Mouse (Mus musculus) hematopoietic stem cell, adult 5-6 weeks (primary cell): ENCODE measurements at regions not wholly inside any gene's neighbourhood (a gene's known extent, or its start where the extent isn't known, plus 50 kb on each side); places are given as distances from the start of the nearest gene placed in this dataset.

ENCODE experiments used
- ATAC-seq, 2 experiments: fragments of 125-278 bp in 1 of 2; replicated peaks in 1 of 2; 2 replicates each; pipeline ENCODE4 v1.8.0; 2016 to 2017; ENCODE audit warnings: inconsistent platforms in 2 of 2, mild to moderate bottlenecking in 2 of 2, moderate number of reproducible peaks in 2 of 2, low read depth in 1 of 2, moderate TSS enrichment in 1 of 2; ENCODE audit not compliant: low FRiP score in 2 of 2, poor library complexity in 2 of 2, severe bottlenecking in 2 of 2, insufficient read depth in 1 of 2, low TSS enrichment in 1 of 2

GRCm38 (mm10) chr15:29026219-29026618 is 822.7 kb downstream of the Dnah5 start:
- peak; percentile 62 to 78; a peak in 3 of 4 replicates for ATAC-seq

DNA sequence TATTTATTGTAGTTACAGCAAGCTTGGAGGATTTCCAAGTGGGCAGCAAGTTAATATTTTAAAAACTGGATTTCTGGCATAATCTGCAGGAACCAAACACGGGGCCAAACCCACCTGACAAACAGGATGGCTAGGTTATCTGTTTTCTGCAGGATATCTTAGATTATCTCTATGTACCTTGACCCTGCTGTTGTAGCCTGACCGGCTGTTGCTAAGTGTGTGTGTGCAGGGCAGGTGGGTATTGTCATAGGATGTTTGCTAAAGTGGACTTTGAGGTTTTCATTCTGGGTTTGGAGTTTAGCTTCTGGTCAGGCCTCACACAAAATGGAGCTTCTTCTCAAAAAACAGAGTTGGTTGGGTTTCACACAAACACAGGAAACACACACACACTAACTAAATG is 835.4 kb downstream of the Dnah5 start:
- ATAC-seq = no peak

GRCm38 (mm10) chr15:29051166-29051565 is 847.6 kb downstream of the Dnah5 start:
- ATAC-seq = peak; percentile 74 to 86

DNA sequence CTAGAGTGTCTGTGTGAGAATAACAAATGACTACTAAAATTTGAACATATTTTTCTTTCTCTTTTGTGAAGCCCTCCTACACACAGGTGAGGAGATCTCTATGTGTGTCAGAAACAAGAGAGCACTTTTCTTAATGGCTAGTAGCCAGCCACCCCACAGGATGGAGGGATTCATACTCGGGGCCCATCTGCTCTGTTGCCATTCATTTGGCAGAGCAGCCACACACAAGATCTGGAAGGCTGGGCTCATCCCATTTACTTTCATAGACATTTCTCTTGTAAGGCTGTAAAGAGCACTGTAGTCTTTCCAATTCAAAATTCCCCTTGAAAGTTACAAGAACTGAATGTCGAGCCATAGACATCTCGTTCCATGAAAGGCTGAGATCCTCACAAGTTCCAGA is 848.2 kb downstream of the Dnah5 start:
- ATAC-seq = no peak

DNA sequence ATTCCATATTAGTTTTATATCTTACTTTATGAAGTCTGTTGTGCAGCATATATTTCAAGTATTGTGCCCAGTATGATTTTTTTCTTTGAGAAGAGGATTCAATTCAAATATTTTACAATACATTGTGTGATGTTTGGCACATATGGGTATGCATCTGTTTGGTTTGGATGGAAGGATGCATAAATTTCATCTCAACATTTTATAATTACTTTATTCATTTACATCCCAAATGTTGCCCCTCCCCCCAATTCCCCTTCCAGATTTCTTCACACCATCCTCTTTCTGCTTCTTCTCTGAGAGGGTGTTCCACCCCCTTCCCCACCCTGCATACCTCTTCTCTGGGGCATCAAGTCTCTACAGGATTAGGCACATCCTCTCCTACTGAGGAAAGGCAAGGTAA is 857.5 kb downstream of the Dnah5 start:
- ATAC-seq = no peak

- ATAC-seq = no peak
Measured at GRCm38 (mm10) chr15:29069066-29069465, 865.5 kb downstream of the Dnah5 start.

DNA sequence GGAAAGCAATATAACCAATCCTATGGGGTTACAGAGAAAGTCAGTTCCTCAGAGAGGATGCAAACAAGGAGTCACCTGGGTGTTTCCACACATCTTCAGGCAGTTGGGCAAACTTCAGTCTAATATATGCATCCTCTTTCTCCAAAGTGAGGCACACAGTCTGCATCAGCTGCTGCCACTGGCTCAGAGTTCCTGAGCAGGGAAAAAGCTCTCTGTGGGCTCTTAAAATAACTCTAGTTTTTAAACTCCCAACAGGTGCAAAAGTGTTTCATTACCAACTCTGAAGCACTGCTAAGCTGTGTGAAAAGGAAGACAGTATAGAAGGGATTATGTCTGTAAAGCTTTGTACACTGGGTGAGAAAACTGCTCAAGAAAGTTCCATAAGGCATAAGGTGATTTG is 874.2 kb downstream of the Dnah5 start:
- ATAC-seq = no peak

DNA sequence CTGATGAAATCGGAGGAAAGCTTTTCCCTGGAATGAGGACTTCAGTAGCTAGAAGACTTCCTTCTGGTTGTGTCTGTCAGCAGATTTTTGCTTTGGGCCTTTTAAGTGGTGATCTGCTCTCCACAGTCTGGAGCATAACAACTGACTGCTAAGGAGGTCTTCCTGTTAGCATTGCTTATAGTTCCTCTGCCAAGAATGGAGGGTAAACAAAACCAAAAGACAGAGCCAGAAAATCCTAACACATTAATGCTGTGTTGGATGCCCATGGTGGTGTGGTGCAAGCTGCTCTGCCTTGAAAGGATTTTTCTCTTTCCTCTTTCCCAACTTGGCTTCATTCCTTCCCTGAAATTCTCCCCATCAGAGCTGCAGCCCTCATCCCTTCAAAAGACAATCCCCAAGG is 901.0 kb downstream of the Dnah5 start:
- ATAC-seq = no peak

DNA sequence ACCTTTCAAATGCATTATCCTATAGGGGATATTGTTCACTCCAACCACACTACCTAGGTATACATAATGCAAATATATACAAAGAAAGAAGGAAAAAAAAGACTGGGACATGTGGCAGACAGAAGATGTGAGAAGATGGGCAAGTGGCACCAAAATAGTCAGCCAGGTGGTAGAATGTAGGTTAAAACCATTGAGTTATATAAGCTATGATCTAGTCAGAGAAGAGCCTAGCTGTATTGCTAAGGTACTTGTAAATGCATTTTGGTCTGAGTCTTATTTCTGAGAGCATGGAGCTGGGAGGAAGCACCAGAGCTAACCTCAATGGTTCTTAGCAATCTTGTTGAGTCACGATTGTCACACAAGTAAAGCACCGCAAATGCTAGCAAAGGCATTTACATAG is 943.1 kb downstream of the Dnah5 start:
- ATAC-seq = no peak
